Mouse (Mus musculus) urinary bladder, postnatal 10 days (tissue): ENCODE data around the gene Tenm2.

Experiments used
- DNase-seq: peaks from one replicate; pipeline ENCODE4 v3.0.0; 2022; ENCODE audit warnings: low spot score

The Tenm2 gene

DNA sequence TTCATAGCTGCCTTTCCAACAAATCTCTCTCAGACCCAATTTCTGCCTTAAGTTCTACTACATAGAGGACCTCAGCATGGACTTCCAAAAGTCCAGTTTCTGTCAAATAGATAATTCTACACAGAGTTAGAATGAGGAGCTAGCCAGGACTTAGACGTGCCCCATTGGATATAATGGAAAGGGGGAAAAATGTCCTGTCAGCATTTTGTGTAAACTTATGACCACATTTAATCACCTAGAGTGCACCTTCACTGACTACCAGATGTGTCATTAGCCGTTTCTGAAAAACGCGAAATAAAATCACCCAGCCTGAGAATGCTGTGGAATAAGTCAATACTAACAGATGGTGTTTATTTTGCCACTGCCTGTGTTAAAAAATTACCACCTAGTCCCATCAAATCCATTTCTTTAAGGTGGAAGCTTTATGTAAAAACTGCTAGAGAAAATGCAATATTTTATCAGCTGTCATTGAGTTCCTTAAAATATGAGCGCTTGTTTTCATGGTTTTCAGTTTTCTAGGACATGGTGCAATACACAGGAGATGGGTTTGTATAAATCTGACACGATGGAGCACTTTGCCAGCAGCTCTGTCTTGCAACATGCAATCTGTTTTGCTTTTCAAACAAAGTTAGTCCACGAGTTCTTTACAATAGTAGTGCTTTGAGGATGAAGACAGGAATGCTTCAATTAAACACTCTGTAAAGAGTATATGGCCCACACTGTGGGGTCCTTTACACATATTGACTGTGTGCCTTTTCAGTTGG is 674.8 kb downstream of the Tenm2 start:
- no peak for DNase-seq

- no peak for DNase-seq
Measured at GRCm38 (mm10) chr11:36557316-36557715, 678.4 kb downstream of the Tenm2 start.

- no peak for DNase-seq
Measured at GRCm38 (mm10) chr11:36553286-36553685, 682.5 kb downstream of the Tenm2 start.

- DNase-seq, result no peak
Measured at GRCm38 (mm10) chr11:36550649-36551048, 685.1 kb downstream of the Tenm2 start.

DNA sequence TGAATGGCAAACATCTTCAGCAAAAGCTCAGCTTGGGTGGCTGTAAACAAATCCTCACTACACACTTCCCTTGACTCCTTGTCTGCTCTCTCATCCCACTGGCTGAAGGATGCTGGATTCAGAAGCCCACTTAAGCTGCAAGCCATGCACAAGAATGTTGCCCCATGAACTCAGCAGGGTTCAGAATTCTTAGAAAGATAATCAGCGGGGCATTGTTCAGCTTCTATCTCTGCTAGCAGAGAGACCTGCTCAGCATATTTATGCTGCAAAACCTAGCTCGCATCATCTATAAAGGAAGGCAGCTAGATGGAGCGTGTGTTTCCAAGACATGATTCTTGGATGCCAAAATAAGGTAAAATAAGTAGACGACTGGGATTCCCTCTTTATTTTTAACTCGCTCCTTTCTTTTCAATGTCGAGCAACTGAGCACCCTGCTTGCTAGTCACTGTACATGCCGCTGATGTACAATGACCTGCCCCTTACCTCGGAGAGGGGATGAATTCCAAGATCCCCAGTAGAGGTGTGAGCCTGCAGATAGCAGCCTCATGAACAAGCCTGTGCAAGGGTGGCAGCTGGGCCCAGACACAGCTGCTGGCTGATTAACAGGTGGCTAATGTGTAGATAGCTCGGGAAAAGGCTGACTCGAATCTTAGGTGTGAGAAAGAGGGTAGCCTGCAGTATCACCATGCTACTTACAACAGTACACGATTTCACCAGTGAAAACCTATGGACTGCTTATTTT is 686.2 kb downstream of the Tenm2 start:
- no peak for DNase-seq

DNA sequence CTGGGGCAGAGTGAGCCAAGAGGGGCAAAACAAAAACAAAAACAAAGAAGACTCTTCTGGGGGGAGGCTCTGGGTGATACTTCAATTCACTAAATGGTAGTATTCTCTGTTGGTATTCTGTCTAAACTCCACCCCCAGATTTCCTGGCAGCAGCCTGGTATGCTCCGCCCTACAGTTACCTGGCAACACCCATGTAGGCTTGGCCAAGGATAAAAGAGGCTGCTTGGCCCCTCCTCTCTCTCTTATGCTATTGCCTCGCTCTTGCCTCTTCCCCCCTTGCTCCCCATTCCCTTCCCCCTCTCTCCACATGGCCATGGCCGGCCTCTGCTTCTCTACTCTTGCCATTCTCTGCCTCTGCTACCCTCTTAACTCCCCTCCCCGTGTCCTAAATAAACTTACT is 687.6 kb downstream of the Tenm2 start:
- DNase-seq, result no peak

GRCm38 (mm10) chr11:36538144-36538543 is 697.6 kb downstream of the Tenm2 start:
- no peak for DNase-seq

DNA sequence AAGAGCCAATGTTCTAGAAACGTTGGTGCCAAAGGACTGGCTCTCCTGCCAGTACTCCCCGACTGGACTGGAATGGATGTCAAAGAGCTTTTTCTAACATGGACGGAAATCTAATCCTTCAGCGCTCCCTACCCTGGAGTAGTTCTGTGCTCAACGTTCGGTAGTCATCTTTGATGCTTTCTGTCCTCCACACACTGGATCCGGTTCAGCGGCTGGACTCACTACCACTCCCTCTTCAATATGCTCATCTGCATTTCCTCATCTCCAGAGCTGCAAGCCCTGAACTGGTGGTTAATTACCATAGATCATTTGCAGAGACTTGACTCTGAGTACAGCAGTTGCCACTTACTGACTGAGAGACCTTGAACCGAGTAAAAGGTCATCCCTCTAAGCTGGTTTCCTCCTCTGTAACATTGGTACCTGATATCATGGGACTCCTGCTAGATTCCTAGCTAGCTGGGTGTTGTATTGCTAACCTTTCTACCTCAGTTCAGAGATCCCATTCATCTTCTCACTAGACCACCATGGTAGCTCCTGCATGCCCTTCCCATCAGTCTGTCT is 698.1 kb downstream of the Tenm2 start:
- no peak for DNase-seq

DNA sequence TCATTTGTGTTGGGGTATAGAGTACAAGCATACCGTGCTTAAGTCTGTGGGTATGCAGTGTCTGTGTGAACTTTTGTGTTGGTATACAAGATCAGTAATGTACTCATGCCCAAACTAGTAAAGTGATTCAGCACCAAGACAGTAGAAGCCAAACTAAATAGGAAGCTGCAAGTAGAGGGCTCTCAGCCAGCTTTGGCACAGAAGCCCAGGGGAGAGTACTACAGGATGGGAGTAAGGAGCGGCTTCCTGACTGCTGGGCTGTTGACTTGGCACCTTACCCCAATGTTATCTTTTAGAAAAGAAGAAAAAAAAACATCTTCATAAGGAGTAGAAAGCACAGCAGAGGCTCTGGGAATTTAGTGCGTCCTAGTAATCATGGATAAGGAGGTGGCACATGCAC is 700.2 kb downstream of the Tenm2 start:
- no peak for DNase-seq

DNA sequence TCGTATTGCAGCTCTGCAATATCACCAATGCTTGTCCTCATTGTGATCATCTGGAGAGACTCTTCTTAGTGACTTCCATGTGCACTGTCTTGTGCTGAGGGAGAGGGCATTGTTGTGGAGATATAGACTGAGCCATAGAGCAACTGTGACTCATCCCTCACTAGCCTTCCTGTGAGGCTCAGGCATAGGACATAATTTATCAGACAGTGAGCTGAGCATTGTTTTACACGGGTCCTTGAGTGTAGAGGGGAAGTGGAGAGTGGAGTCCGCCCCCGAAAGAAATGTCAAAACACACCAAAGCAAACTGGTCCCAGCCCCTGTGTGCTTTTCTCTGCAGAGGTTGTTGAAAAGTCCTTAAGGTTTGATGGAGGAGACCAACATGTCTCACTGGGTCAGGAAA is 704.1 kb downstream of the Tenm2 start:
- DNase-seq, result no peak

DNA sequence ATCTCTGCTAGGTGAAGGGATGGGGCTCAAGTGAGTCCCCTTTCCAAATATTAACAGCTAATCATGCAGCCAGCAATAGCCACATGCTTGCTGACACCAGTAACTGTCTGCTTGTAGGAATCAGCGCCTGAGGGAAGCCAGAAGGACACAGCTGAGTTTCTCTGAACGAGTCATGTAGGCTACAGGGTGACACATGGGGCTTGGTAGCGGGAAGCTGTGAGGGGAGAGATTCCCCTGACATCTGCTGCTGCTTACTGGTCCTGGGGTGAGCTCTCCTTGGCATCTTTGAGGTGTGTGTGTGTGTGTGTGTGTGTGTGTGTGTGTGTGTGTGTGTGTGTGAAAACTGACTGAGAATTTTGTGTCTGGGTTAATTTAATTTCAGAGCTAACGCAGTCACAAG is 708.3 kb downstream of the Tenm2 start:
- DNase-seq, result no peak

- DNase-seq, result peak; percentile 48
Measured at GRCm38 (mm10) chr11:36526381-36526780, 709.4 kb downstream of the Tenm2 start.

DNA sequence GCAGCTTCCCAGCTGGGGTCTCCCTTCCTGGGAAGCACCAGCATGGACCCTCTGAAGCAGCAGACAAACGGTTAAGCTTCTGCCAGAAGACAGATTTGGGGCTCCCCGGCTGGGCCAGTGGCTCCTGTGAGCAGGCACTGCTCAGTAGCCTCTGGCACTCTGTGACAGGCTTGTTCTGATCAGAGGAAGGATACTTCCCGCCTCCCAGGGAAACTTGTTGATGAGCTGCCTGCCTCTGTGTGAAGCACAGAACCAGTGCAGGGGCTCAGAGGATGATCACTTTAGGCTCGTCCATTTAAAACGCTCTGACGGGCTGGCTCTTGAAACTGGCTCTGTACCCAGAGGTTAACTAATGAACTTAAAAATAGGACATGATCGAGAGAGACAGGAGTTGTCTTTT is 723.3 kb downstream of the Tenm2 start:
- no peak for DNase-seq

- DNase-seq, result no peak
Measured at GRCm38 (mm10) chr11:36508312-36508711, 727.5 kb downstream of the Tenm2 start.

DNA sequence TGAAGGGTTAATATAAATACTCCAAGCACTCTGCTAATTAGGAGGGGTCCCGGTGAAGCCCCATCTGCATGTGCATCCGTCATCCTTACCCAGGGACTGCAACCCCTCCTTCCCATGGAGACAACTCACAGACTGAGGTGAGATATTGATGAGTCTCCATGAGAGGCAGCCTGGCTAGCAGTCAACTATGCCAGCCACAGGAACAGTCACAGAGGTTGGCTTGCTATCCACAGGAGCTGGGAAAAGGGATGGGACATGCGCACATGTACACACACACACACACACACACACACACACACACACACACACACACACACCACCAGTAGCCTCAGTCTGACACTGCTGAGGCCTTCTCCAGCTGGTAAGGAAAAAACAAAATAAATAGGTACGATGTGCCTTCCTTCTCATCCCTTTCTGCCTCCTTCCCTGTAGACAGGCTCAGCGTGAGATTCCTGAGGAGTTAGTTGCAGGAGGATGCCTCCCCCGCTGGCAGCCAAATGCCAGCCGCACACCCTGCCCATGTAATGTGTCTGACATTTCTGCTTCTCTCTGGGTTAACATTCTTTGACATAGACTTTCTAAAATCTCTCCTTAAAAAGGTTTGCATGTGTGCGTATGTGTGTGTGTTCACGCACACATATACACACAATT is 740.7 kb downstream of the Tenm2 start:
- DNase-seq, result no peak

- no peak for DNase-seq
Measured at GRCm38 (mm10) chr11:36492274-36492673, 743.5 kb downstream of the Tenm2 start.

DNA sequence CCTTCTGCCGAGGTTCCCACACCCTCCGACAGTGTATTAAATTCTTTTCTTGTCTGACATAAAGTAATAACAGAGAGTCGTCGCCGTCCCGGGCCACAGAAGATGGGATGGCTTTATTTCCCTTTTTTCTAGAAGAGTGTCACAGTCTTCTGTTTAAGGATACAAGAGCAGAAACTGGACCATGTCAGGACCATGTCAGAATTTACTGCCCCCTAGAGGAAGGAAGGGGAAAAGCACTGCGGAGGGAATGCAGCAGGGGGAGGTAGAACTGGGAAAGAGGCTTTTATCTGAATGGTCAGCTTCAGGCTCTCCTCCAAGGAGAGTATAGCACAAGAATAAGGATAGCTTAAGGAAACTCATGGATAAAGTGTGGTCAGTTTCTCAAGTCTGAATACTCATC is 745.7 kb downstream of the Tenm2 start:
- DNase-seq, result no peak

- DNase-seq, result no peak
Measured at GRCm38 (mm10) chr11:36488666-36489065, 747.1 kb downstream of the Tenm2 start.

DNA sequence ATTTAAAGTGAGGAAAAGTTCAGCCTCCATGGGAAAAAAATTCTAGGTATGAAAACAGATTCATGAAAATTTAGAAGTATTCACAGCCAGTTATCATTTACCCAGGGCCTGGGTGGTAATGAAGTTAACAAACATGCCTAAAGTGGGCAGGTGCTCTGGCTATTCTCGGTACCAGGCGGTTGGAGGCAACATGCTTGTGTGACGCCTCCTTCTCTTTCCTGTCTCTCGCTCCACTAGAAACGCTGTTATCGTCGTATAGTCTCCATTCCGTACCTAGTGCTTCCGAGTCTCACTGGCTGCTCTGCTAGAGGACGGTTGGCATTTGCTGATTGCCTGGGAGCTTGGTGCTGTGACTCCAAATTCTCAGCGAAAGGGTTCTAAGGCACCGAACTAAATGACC is 749.7 kb downstream of the Tenm2 start:
- DNase-seq, result no peak

DNA sequence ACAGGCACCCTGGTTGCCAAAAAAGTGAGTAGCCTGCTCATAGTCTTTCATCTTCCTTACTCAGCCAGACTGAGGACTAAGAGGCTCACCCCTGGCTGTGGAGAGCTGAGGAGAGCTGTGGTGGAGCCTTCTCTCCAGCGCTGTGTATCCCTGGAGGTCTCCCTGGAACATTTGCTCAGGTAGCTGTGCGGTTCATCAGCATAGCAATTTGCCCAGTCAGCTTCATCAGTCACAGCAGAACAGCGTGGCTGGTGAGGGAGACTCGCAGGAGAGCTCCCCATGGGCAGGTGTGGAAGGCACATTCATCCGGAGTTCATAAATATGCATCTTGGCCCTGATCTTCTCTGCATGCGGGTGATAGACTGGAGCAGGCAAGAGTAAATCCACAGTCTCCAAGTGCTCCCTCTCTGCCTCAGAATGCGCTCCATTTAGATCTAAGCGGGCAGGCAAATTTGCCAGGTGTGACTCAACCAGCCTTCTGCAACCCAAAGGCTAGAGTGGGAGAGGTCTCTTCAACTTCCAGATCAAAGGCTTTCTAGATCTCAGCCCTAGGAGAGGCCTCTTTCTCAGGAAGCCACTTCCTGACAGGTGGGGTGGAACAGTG is 751.2 kb downstream of the Tenm2 start:
- DNase-seq, result no peak

GRCm38 (mm10) chr11:36482136-36482535 is 753.6 kb downstream of the Tenm2 start:
- DNase-seq, result no peak

DNA sequence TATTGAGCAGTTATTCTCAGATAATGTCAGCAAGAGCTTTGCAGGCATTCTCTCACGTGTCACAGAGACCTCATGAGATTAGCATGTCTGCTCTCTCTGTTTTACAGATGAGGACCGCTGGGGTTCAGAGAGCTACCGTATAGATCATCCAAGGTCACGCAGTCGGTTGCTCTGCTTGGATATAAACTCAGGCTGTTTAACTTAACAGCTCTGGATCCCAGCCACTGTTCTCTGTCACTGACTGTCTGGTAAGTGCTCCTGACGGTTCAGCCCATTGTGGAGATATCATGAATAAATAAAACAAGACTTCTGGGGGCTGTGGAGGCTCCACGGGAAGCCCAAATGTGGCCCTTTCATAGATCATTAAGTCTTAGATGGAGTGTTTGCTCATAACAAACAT is 754.2 kb downstream of the Tenm2 start:
- DNase-seq, result no peak
